Mouse (Mus musculus) forebrain, embryonic 16.5 days (tissue): Measurements from ENCODE around the gene Mrps33. TPM values are rescaled to one million over a fixed set of nuclear protein-coding genes. Genes with fewer than 3 reads are reported as not detected.

ENCODE experiments used
- ATAC-seq: fragments of 200-750 bp; cut with Nextera tagmentation; 2 replicates; pipeline ENCODE4 v1.8.0; 2017; ENCODE audit warnings: mild to moderate bottlenecking, moderate library complexity
- H3K27ac ChIP-seq: fragments of 300-500 bp; sonication (generic); 2 replicates; pipeline ENCODE4 v1.5.1; 2014; ENCODE audit warnings: low read length, control low read depth
- H3K27me3 ChIP-seq: fragments of 300-500 bp; sonication (generic); replicated peaks from 2 replicates; pipeline ENCODE4 v1.6.1; 2014; ENCODE audit warnings: low read length; ENCODE audit not compliant: control insufficient read depth, insufficient read depth
- H3K36me3 ChIP-seq: fragments of 300-500 bp; sonication (generic); 2 replicates; pipeline ENCODE4 v1.6.1; 2014; ENCODE audit not compliant: control insufficient read depth, insufficient read depth
- H3K4me1 ChIP-seq: fragments of 300-500 bp; sonication (generic); replicated peaks from 2 replicates; pipeline ENCODE4 v1.6.1; 2014; ENCODE audit warnings: low read length; ENCODE audit not compliant: control insufficient read depth, insufficient read depth
- H3K4me2 ChIP-seq: fragments of 300-500 bp; sonication (generic); 2 replicates; pipeline ENCODE4 v1.6.1; 2014; ENCODE audit warnings: mild to moderate bottlenecking, low read length, control low read depth
- H3K4me3 ChIP-seq: fragments of 300-500 bp; sonication (generic); replicated peaks from 2 replicates; pipeline ENCODE4 v1.5.1; 2014; ENCODE audit warnings: mild to moderate bottlenecking, low read length, control low read depth
- H3K9ac ChIP-seq: fragments of 300-500 bp; sonication (generic); replicated peaks from 2 replicates; pipeline ENCODE4 v1.6.1; 2014; ENCODE audit warnings: low read depth, low read length, control low read depth
- H3K9me3 ChIP-seq: fragments of 300-500 bp; sonication (generic); 2 replicates; pipeline ENCODE4 v1.6.1; 2016; ENCODE audit warnings: low read length; ENCODE audit not compliant: control insufficient read depth
- WGBS: fragments of 180-500 bp; shearing (Covaris S2); extraction: QIAGEN DNeasy Blood & Tissue Kit; methylation state at CpG from one replicate; pipeline ENCODE4 v1.1.7; 2014; 5-methylcytosine and 5-hydroxymethylcytosine counted together
- polyA plus RNA-seq: library from polyadenylated mRNA; unstranded; fragments of >200 nt; fragmentation: Nextera tagmentation; extraction: Ambion mirVana; gene quantifications from 2 replicates; pipeline ENCODE4 v1.2.1, GENCODE M21; 2015

The Mrps33 gene
- 210 and 212 TPM in 2 replicates for polyA plus RNA-seq

GRCm38 (mm10) chr6:39810612-39811116 lies at the start of gene Mrps33:
TSS of gene Mrps33 (minus strand) at chr6:39810988.
- Histone ChIP-seq H3K27me3 (no peaks in the 10 kb centered on the region), H3K9me3 (no peaks in the 10 kb centered on the region), H3K4me3 (peak within 1 kb of the TSS; percentile 56), H3K27ac (peak within 1 kb of the TSS; percentile 53), H3K4me2 (peak within 1 kb of the TSS; percentile 62), H3K9ac (peak within 1 kb of the TSS; percentile 60), H3K36me3 (no peaks in the 10 kb centered on the region), H3K4me1 (peaks cover 4% of the 10 kb centered on the region)
- under 1% methylated on average over 40 of the region's 40 CpGs for WGBS
- ATAC-seq: peak; percentile 99

DNA sequence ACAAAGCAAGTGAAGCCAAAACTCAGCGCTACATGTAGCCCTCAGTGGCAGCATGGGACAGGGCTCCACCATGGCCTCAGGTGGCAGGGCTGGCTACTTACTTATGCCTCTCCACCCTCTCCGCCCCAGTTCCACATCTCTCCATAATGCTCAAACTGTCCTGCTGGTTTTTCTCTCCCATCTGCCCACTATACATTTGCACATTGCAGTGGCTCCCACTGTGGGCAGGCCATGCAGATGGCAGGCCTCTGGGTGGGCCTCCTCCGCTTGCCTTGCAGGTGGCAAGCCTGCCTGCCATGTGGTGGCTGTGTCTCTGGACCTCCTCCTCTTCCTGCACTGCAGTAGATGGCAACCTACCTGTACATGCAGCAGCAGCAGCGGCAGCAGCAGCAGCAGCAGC lies 38.9 kb upstream of the Mrps33 start:
- no peak overlapping the region for H3K4me3 ChIP-seq
- no peak for ATAC-seq
- no peaks in the 10 kb centered on the region for H3K27me3 ChIP-seq
- H3K36me3 ChIP-seq: no peaks in the 10 kb centered on the region
- H3K4me2 ChIP-seq: no peak overlapping the region
- no peak overlapping the region for H3K27ac ChIP-seq
- H3K9ac ChIP-seq: no peak overlapping the region
- H3K4me1 ChIP-seq: no peaks in the 10 kb centered on the region
- no peaks in the 10 kb centered on the region for H3K9me3 ChIP-seq
- WGBS: 93% methylated on average over 4 of the region's 4 CpGs

- Histone ChIP-seq H3K36me3 (no peaks in the 10 kb centered on the region), H3K27me3 (no peaks in the 10 kb centered on the region), H3K4me1 (no peaks in the 10 kb centered on the region), H3K27ac (no peak overlapping the region), H3K4me2 (no peak overlapping the region), H3K4me3 (no peak overlapping the region), H3K9ac (no peak overlapping the region), H3K9me3 (no peaks in the 10 kb centered on the region)
- no peak for ATAC-seq
- 54% methylated on average over 7 of the region's 7 CpGs for WGBS
Measured at GRCm38 (mm10) chr6:39848766-39849165, 38.0 kb upstream of the Mrps33 start.

GRCm38 (mm10) chr6:39847538-39847937 lies 36.8 kb upstream of the Mrps33 start:
- Histone ChIP-seq H3K27ac (no peak overlapping the region), H3K4me2 (no peak overlapping the region), H3K4me3 (no peak overlapping the region), H3K4me1 (no peaks in the 10 kb centered on the region), H3K27me3 (no peaks in the 10 kb centered on the region), H3K9me3 (no peaks in the 10 kb centered on the region), H3K36me3 (no peaks in the 10 kb centered on the region), H3K9ac (no peak overlapping the region)
- 79% methylated on average over 2 of the region's 2 CpGs for WGBS
- ATAC-seq: no peak

- ATAC-seq: no peak
Measured at GRCm38 (mm10) chr6:39843698-39844342, 33.0 kb upstream of the Mrps33 start.

DNA sequence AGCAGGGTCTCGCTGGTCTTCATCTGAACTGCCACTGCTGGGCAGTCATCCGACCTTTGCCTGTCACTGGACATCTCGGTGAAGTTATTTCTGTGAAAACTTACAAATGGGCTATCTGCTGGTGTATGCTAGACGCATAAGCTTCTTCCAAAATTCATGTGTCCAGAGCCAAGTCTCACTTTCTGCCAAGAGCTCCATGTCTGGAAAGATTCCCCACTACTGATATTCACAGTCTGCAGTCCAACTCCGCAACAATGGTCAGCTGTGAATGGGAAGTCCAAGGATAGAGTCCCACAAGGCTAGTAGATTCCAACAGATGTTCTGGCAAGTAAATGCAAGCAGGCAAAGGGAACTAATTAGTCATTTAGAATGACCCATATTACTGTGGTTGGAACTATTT lies 17.9 kb upstream of the Mrps33 start:
- ATAC-seq: no peak
- Histone ChIP-seq H3K9ac (no peak overlapping the region), H3K27ac (no peak overlapping the region), H3K27me3 (no peaks in the 10 kb centered on the region), H3K9me3 (no peaks in the 10 kb centered on the region), H3K4me1 (no peaks in the 10 kb centered on the region), H3K4me3 (no peak overlapping the region), H3K4me2 (no peak overlapping the region), H3K36me3 (no peaks in the 10 kb centered on the region)
- 88% methylated on average over 5 of the region's 5 CpGs for WGBS

More at GRCm38 (mm10) chr6:39843698-39844342, 33.0 kb upstream of the Mrps33 start:
- Histone ChIP-seq H3K4me2 (no peak overlapping the region), H3K9ac (no peak overlapping the region), H3K36me3 (no peaks in the 10 kb centered on the region), H3K9me3 (no peaks in the 10 kb centered on the region), H3K27ac (no peak overlapping the region), H3K4me3 (no peak overlapping the region), H3K4me1 (no peaks in the 10 kb centered on the region), H3K27me3 (no peaks in the 10 kb centered on the region)
- 87% methylated on average over 14 of the region's 14 CpGs for WGBS

GRCm38 (mm10) chr6:39821241-39821640 lies 10.5 kb upstream of the Mrps33 start:
- no peak for ATAC-seq
- Histone ChIP-seq H3K27ac (no peak overlapping the region), H3K9me3 (no peaks in the 10 kb centered on the region), H3K4me3 (no peak overlapping the region), H3K36me3 (no peaks in the 10 kb centered on the region), H3K4me1 (no peaks in the 10 kb centered on the region), H3K9ac (no peak overlapping the region), H3K27me3 (no peaks in the 10 kb centered on the region), H3K4me2 (no peak overlapping the region)
- 89% methylated on average over 3 of the region's 3 CpGs for WGBS

DNA sequence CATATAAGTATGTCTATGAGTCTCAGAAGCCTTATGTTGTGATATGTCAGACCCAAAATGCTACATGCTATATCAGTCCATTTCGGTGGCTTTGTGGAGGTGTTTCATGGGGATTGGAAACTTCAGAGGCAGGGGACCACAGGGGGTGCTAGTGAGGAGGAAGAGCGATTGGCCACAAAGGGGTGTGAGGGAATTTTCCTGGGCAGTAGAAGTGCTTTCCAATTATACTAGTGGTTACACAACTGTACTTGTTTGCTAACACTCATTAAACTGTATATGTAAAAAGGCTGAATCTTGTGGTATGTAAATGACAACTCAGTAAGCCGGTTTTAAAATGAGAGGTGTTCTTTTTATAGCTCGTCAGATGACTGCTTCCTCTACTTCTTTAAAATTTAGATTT lies 8.1 kb upstream of the Mrps33 start:
- Histone ChIP-seq H3K4me3 (no peak overlapping the region), H3K27me3 (no peaks in the 10 kb centered on the region), H3K36me3 (no peaks in the 10 kb centered on the region), H3K9ac (no peak overlapping the region), H3K27ac (no peak overlapping the region), H3K4me1 (no peaks in the 10 kb centered on the region), H3K4me2 (no peak overlapping the region), H3K9me3 (no peaks in the 10 kb centered on the region)
- 52% methylated on average over 4 of the region's 4 CpGs for WGBS
- ATAC-seq: 0 out of 2 replicates have a peak, but pooled peaks have one; percentile 31

- Histone ChIP-seq H3K4me1 (peaks cover 4% of the 10 kb centered on the region), H3K27me3 (no peaks in the 10 kb centered on the region), H3K9ac (no peak overlapping the region), H3K9me3 (no peaks in the 10 kb centered on the region), H3K4me2 (no peak overlapping the region), H3K4me3 (no peak overlapping the region), H3K36me3 (no peaks in the 10 kb centered on the region), H3K27ac (no peak overlapping the region)
- WGBS: 13% methylated on average over 5 of the region's 5 CpGs
- ATAC-seq: no peak
Measured at GRCm38 (mm10) chr6:39808511-39808910, 2.3 kb downstream of the Mrps33 start.
